Mouse (Mus musculus): Measurements from ENCODE around the gene S1pr4. TPM values are rescaled to one million over a fixed set of nuclear protein-coding genes. Genes with fewer than 3 reads are reported as not detected.

Gene S1pr4
- polyA plus RNA-seq, 1 experiment from 2014 or later, result 1.3 TPM

GRCm38 (mm10) chr10:81492606-81493240 is 7.2 kb downstream of the S1pr4 start:
- H3K27ac ChIP-seq (ENCODE audit: low read depth), result no peak overlapping the region
- no peak overlapping the region for H3K4me2 ChIP-seq
- peaks cover 57% of the 10 kb centered on the region for H3K36me3 ChIP-seq (ENCODE audit: insufficient read depth)
- WGBS, result 88% methylated on average over 11 of the region's 11 CpGs
- peaks cover 11% of the 10 kb centered on the region; the same call in 1 of the 2 replicates for H3K4me1 ChIP-seq (ENCODE audit: insufficient read depth)
- ATAC-seq (ENCODE audit: insufficient read depth), result no peak
- no peak for DNase-seq
- no peak overlapping the region for H3K4me3 ChIP-seq (ENCODE audit: low read depth, low read length)
- no peaks in the 10 kb centered on the region for H3K9me3 ChIP-seq (ENCODE audit: low read depth, low read length)
- no peak for TF ChIP-seq CTCF (IDR thresholded peaks at IDR 0.05; ENCODE audit: low read depth)
- H3K9ac ChIP-seq, result no peak overlapping the region
- H3K27me3 ChIP-seq (ENCODE audit: insufficient read depth, low read length), result no peaks in the 10 kb centered on the region

DNA sequence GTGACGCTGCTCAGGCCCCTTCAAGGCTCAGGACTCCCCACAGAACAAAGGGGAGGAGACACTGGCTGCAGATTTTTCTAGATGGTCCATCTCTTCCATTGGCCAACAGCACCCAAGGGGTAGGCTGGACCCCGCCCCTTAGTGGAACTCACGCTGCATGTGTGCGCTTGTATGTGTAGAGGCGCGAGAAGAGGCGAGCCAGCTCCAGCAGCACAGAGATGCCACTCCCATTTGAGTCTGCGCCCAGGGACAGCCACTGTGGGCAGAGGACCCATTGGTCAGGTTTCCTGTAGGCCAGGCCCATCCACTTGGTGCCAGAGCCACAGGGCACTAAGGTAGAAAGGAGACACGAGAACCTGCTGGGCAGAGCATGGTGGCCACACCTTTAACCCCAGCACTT is 8.9 kb downstream of the S1pr4 start:
- WGBS, result 90% methylated on average over 9 of the region's 9 CpGs

GRCm38 (mm10) chr10:81489941-81490340 is 10.0 kb downstream of the S1pr4 start:
- WGBS, result 77% methylated on average over 14 of the region's 14 CpGs
- H3K4me2 ChIP-seq, result no peak overlapping the region
- TF ChIP-seq CTCF (IDR thresholded peaks at IDR 0.05; ENCODE audit: low read depth), result no peak
- H3K4me3 ChIP-seq (ENCODE audit: low read depth, low read length), result no peak overlapping the region
- H3K27me3 ChIP-seq (ENCODE audit: insufficient read depth, low read length), result no peaks in the 10 kb centered on the region
- no peaks in the 10 kb centered on the region for H3K9me3 ChIP-seq (ENCODE audit: low read depth, low read length)
- peaks cover 69% of the 10 kb centered on the region for H3K36me3 ChIP-seq (ENCODE audit: insufficient read depth)
- peaks cover 4% of the 10 kb centered on the region; the same call in 1 of the 2 replicates for H3K4me1 ChIP-seq (ENCODE audit: insufficient read depth)
- no peak overlapping the region for H3K9ac ChIP-seq
- no peak for DNase-seq
- no peak for ATAC-seq (ENCODE audit: insufficient read depth)
- no peak overlapping the region for H3K27ac ChIP-seq (ENCODE audit: low read depth)

More for the DNA sequence above, 8.9 kb downstream of the S1pr4 start:
- peaks cover 69% of the 10 kb centered on the region for H3K36me3 ChIP-seq (ENCODE audit: insufficient read depth)
- H3K4me2 ChIP-seq, result no peak overlapping the region
- no peaks in the 10 kb centered on the region for H3K9me3 ChIP-seq (ENCODE audit: low read depth, low read length)
- no peak for DNase-seq
- TF ChIP-seq CTCF (IDR thresholded peaks at IDR 0.05; ENCODE audit: low read depth), result no peak
- H3K27ac ChIP-seq (ENCODE audit: low read depth), result no peak overlapping the region
- peaks cover 8% of the 10 kb centered on the region; the same call in 1 of the 2 replicates for H3K4me1 ChIP-seq (ENCODE audit: insufficient read depth)
- H3K9ac ChIP-seq, result no peak overlapping the region
- ATAC-seq (ENCODE audit: insufficient read depth), result no peak
- H3K27me3 ChIP-seq (ENCODE audit: insufficient read depth, low read length), result no peaks in the 10 kb centered on the region
- H3K4me3 ChIP-seq (ENCODE audit: low read depth, low read length), result no peak overlapping the region

GRCm38 (mm10) chr10:81488081-81488480 is 11.9 kb downstream of the S1pr4 start:
- Histone ChIP-seq H3K9ac (no peak overlapping the region), H3K27me3 (ENCODE audit: insufficient read depth, low read length) (no peaks in the 10 kb centered on the region), H3K9me3 (ENCODE audit: low read depth, low read length) (no peaks in the 10 kb centered on the region), H3K4me1 (ENCODE audit: insufficient read depth) (no peaks in the 10 kb centered on the region), H3K4me2 (no peak overlapping the region), H3K4me3 (ENCODE audit: low read depth, low read length) (no peak overlapping the region), H3K27ac (ENCODE audit: low read depth) (no peak overlapping the region), H3K36me3 (ENCODE audit: insufficient read depth) (peaks cover 64% of the 10 kb centered on the region)
- DNase-seq (no peak), ATAC-seq (ENCODE audit: insufficient read depth) (no peak)
- 76% methylated on average over 11 of the region's 11 CpGs for WGBS
- no peak for TF ChIP-seq CTCF (IDR thresholded peaks at IDR 0.05; ENCODE audit: low read depth)

- no peak for ATAC-seq (ENCODE audit: insufficient read depth)
- H3K4me3 ChIP-seq (ENCODE audit: low read depth, low read length), result no peak overlapping the region
Observed at GRCm38 (mm10) chr10:81486496-81486895, 13.4 kb downstream of the S1pr4 start.

DNA sequence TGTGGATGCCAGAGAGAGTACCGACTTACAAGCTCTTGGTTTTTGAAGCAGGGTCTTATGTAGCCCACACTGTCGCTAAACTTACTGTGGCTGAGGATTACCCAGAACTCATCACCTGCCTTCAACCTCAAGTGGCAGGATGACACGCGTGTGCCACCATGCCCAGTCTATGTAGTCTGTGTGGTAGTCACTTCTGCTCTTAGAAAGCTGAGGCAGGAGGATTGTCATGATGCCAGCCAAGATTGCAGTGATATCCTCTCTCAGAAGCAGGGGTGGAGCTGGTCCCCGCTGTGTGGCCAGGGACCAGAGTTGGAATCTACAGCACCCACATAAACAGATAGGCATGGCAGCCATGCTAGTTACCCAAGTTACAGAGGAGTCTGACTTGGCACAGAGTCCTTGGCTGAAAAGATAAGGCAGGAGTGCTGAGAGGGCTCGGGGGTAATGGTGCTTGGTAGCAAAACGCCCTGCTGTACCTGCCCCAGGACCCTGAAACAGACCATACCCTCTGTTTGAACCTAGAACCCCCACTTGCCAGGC is 14.4 kb downstream of the S1pr4 start:
- TF ChIP-seq CTCF (IDR thresholded peaks at IDR 0.05; ENCODE audit: low read depth), result no peak
- Histone ChIP-seq H3K9ac (no peak overlapping the region), H3K4me2 (no peak overlapping the region), H3K27me3 (ENCODE audit: insufficient read depth, low read length) (peaks cover 19% of the 10 kb centered on the region), H3K36me3 (ENCODE audit: insufficient read depth) (peaks cover 39% of the 10 kb centered on the region), H3K4me3 (ENCODE audit: low read depth, low read length) (no peak overlapping the region), H3K4me1 (ENCODE audit: insufficient read depth) (no peaks in the 10 kb centered on the region), H3K27ac (ENCODE audit: low read depth) (no peak overlapping the region), H3K9me3 (ENCODE audit: low read depth, low read length) (no peaks in the 10 kb centered on the region)
- ATAC-seq (ENCODE audit: insufficient read depth), result no peak
- WGBS, result 66% methylated on average over 7 of the region's 7 CpGs
- DNase-seq, result no peak

More at GRCm38 (mm10) chr10:81486496-81486895, 13.4 kb downstream of the S1pr4 start:
- Histone ChIP-seq H3K4me1 (ENCODE audit: insufficient read depth) (no peaks in the 10 kb centered on the region), H3K27me3 (ENCODE audit: insufficient read depth, low read length) (peaks cover 10% of the 10 kb centered on the region), H3K4me2 (no peak overlapping the region), H3K27ac (ENCODE audit: low read depth) (no peak overlapping the region), H3K9ac (no peak overlapping the region), H3K9me3 (ENCODE audit: low read depth, low read length) (no peaks in the 10 kb centered on the region), H3K36me3 (ENCODE audit: insufficient read depth) (peaks cover 48% of the 10 kb centered on the region)
- 86% methylated on average over 10 of the region's 10 CpGs for WGBS
- no peak for TF ChIP-seq CTCF (IDR thresholded peaks at IDR 0.05; ENCODE audit: low read depth)
- DNase-seq, result no peak

DNA sequence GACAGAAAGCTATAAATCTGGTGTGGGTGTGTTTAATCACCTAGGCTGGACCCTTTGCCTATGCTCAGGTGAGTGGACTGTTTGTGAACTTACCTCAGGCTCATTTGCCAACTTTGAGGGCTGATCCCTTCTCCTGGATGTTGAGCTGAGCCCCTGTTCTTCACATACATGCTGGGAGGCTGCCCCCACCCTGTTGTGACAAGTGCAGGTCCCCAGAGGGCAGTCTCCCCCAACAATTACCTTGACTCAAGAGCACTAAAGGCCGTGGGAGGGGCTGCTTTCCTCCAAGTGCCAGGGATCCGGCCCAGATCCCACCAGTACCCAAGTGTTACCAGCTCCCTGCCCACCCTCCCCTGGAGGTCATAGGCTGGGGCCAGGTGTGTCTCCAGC is 14.9 kb downstream of the S1pr4 start:
- Histone ChIP-seq H3K4me1 (ENCODE audit: insufficient read depth) (no peaks in the 10 kb centered on the region), H3K36me3 (ENCODE audit: insufficient read depth) (peaks cover 35% of the 10 kb centered on the region), H3K9me3 (ENCODE audit: low read depth, low read length) (no peaks in the 10 kb centered on the region), H3K4me3 (ENCODE audit: low read depth, low read length) (no peak overlapping the region), H3K27ac (ENCODE audit: low read depth) (no peak overlapping the region), H3K4me2 (no peak overlapping the region), H3K27me3 (ENCODE audit: insufficient read depth, low read length) (peaks cover 21% of the 10 kb centered on the region), H3K9ac (no peak overlapping the region)
- 29% methylated on average over 2 of the region's 2 CpGs for WGBS
- TF ChIP-seq CTCF (IDR thresholded peaks at IDR 0.05; ENCODE audit: low read depth), result peak; percentile 18; the same call in 1 of the 2 replicates
- ATAC-seq (ENCODE audit: insufficient read depth) (no peak), DNase-seq (no peak)

Measured in lung, embryonic 14.5 days (tissue).